Mouse (Mus musculus) layer of hippocampus, adult 18-20 months (tissue): Measurements from ENCODE around the gene Trio. TPM values are rescaled to one million over a fixed set of nuclear protein-coding genes. Genes with fewer than 3 reads are reported as not detected.
A peak's percentile ranks its signal among the peaks of the same experiment; 100 is the strongest.

ENCODE experiments used
- DNase-seq, 2 experiments: peaks; one replicate each; pipeline ENCODE4 v3.0.0; 2022; ENCODE audit warnings: low spot score in 2 of 2
- total RNA-seq, 2 experiments: library from RNA; stranded (reverse); gene quantifications; 2 replicates each; pipeline ENCODE4 v1.2.3; 2021

Trio gene
- total RNA-seq, 2 experiments from 2014 or later: 283 to 296 TPM

- DNase-seq: no peak
Observed at GRCm38 (mm10) chr15:27949196-27949595, 76.5 kb downstream of the Trio start.

GRCm38 (mm10) chr15:27947880-27948279 is 77.8 kb downstream of the Trio start:
- no peak for DNase-seq

GRCm38 (mm10) chr15:27945570-27945969 is 80.1 kb downstream of the Trio start:
- DNase-seq: no peak

GRCm38 (mm10) chr15:27944898-27945297 is 80.8 kb downstream of the Trio start:
- no peak for DNase-seq

- DNase-seq: peak; percentile 82 to 89
Observed at GRCm38 (mm10) chr15:27943486-27944195, 82.0 kb downstream of the Trio start.

- DNase-seq: no peak
Observed at GRCm38 (mm10) chr15:27942148-27942847, 83.3 kb downstream of the Trio start.

- DNase-seq: no peak
Observed at GRCm38 (mm10) chr15:27941441-27941840, 84.2 kb downstream of the Trio start.

GRCm38 (mm10) chr15:27941020-27941419 is 84.6 kb downstream of the Trio start:
- no peak for DNase-seq

- DNase-seq: no peak
Observed at GRCm38 (mm10) chr15:27940032-27940431, 85.6 kb downstream of the Trio start.

GRCm38 (mm10) chr15:27938886-27939285 is 86.8 kb downstream of the Trio start:
- peak in 1 of 2 experiments; percentile 66 for DNase-seq

- no peak for DNase-seq
Observed at GRCm38 (mm10) chr15:27937861-27938833, 87.5 kb downstream of the Trio start.

- DNase-seq: peak; percentile 65 to 80
Observed at GRCm38 (mm10) chr15:27937003-27937860, 88.4 kb downstream of the Trio start.

GRCm38 (mm10) chr15:27935772-27936746 is 89.6 kb downstream of the Trio start:
- DNase-seq: no peak

GRCm38 (mm10) chr15:27933270-27933669 is 92.4 kb downstream of the Trio start:
- no peak for DNase-seq

- DNase-seq: no peak
Observed at GRCm38 (mm10) chr15:27931891-27932290, 93.8 kb downstream of the Trio start.

- no peak for DNase-seq
Observed at GRCm38 (mm10) chr15:27931459-27931858, 94.2 kb downstream of the Trio start.

- no peak for DNase-seq
Observed at GRCm38 (mm10) chr15:27927614-27928013, 98.0 kb downstream of the Trio start.

GRCm38 (mm10) chr15:27926941-27927340 is 98.7 kb downstream of the Trio start:
- DNase-seq: no peak

- no peak for DNase-seq
Observed at GRCm38 (mm10) chr15:27926450-27926849, 99.2 kb downstream of the Trio start.
